Mouse (Mus musculus) hindbrain, embryonic 14.5 days (tissue): Measurements from ENCODE around the gene Bag3. TPM values are rescaled to one million over a fixed set of nuclear protein-coding genes. Genes with fewer than 3 reads are reported as not detected.

ENCODE experiments used
- ATAC-seq: fragments of 200-750 bp; cut with Nextera tagmentation; 2 replicates; pipeline ENCODE4 v1.8.0; 2017; ENCODE audit warnings: moderate number of reproducible peaks, mild to moderate bottlenecking, moderate TSS enrichment, moderate library complexity; ENCODE audit not compliant: low FRiP score
- DNase-seq: peaks from one replicate; pipeline ENCODE4 v3.0.0-alpha.2; 2015; ENCODE audit warnings: low spot score
- H3K27ac ChIP-seq: fragments of 300-500 bp; sonication (generic); 2 replicates; pipeline ENCODE4 v1.5.1; 2014; ENCODE audit warnings: mild to moderate bottlenecking, moderate library complexity
- H3K27me3 ChIP-seq: fragments of 300-500 bp; sonication (generic); 2 replicates; pipeline ENCODE4 v1.6.1; 2014; ENCODE audit warnings: mild to moderate bottlenecking, low read length, mixed read lengths; ENCODE audit not compliant: control insufficient read depth, insufficient read depth
- H3K36me3 ChIP-seq: fragments of 300-500 bp; sonication (generic); replicated peaks from 2 replicates; pipeline ENCODE4 v1.6.1; 2014; ENCODE audit not compliant: control insufficient read depth, insufficient read depth
- H3K4me1 ChIP-seq: fragments of 300-500 bp; sonication (generic); replicated peaks from 2 replicates; pipeline ENCODE4 v1.6.1; 2014; ENCODE audit warnings: antibody characterized with exemption, low read length, mixed read lengths; ENCODE audit not compliant: control insufficient read depth, insufficient read depth
- H3K4me2 ChIP-seq: fragments of 300-500 bp; sonication (generic); replicated peaks from 2 replicates; pipeline ENCODE4 v1.6.1; 2014; ENCODE audit warnings: mild to moderate bottlenecking, moderate library complexity
- H3K4me3 ChIP-seq: fragments of 300-500 bp; sonication (generic); replicated peaks from 2 replicates; pipeline ENCODE4 v1.5.1; 2014; ENCODE audit warnings: mild to moderate bottlenecking, low read length
- H3K9ac ChIP-seq: fragments of 300-500 bp; sonication (generic); 2 replicates; pipeline ENCODE4 v1.6.1; 2014
- H3K9me3 ChIP-seq: fragments of 300-500 bp; sonication (generic); 2 replicates; pipeline ENCODE4 v1.6.1; 2016; ENCODE audit warnings: low read length; ENCODE audit not compliant: control insufficient read depth
- WGBS: fragments of 180-500 bp; shearing (Covaris S2); extraction: QIAGEN DNeasy Blood & Tissue Kit; methylation state at CpG from one replicate; pipeline ENCODE4 v1.1.7; 2014; 5-methylcytosine and 5-hydroxymethylcytosine counted together
- polyA plus RNA-seq: library from polyadenylated mRNA; unstranded; fragments of >200 nt; fragmentation: Nextera tagmentation; extraction: Ambion mirVana; gene quantifications from 2 replicates; pipeline ENCODE4 v1.2.1, GENCODE M21; 2014

The Bag3 gene
- polyA plus RNA-seq, result 2.9 and 3.4 TPM in 2 replicates

- peaks cover 33% of the 10 kb centered on the region for H3K27me3 ChIP-seq
- peaks cover 8% of the 10 kb centered on the region; the same call in 1 of the 2 replicates for H3K4me1 ChIP-seq
- peak within 1 kb of the TSS; percentile 41 for H3K9ac ChIP-seq
- no peak within 1 kb of the TSS for H3K27ac ChIP-seq
- DNase-seq (peak; percentile 63), ATAC-seq (peak; percentile 79; the same call in 1 of the 2 replicates)
- peak within 1 kb of the TSS; percentile 59 for H3K4me2 ChIP-seq
- H3K36me3 ChIP-seq, result no peaks in the 10 kb centered on the region
- WGBS, result under 1% methylated on average over 46 of the region's 46 CpGs
- H3K4me3 ChIP-seq, result peak within 1 kb of the TSS; percentile 39
- no peaks in the 10 kb centered on the region for H3K9me3 ChIP-seq
Measured at GRCm38 (mm10) chr7:128523349-128523961, at the start of gene Bag3. Bag3 (plus strand) TSS chr7:128523616.

- 0 out of 2 replicates have a peak, but pooled peaks cover 5% of the 10 kb centered on the region for H3K9me3 ChIP-seq
- WGBS, result 32% methylated on average over 10 of the region's 10 CpGs
- ATAC-seq, result peak; percentile 71; the same call in 1 of the 2 replicates
- no peaks in the 10 kb centered on the region for H3K4me1 ChIP-seq
- peak; percentile 66 for DNase-seq
- H3K27me3 ChIP-seq, result no peaks in the 10 kb centered on the region
- H3K4me2 ChIP-seq, result peak overlapping the region; percentile 40
- no peak overlapping the region for H3K27ac ChIP-seq
- peak overlapping the region; percentile 17; the same call in 1 of the 2 replicates for H3K4me3 ChIP-seq
- no peak overlapping the region for H3K9ac ChIP-seq
- no peaks in the 10 kb centered on the region for H3K36me3 ChIP-seq
Measured at GRCm38 (mm10) chr7:128474322-128474721, 49.1 kb upstream of the Bag3 start.

GRCm38 (mm10) chr7:128488986-128489385 is 34.4 kb upstream of the Bag3 start:
- WGBS, result 93% methylated on average over 3 of the region's 3 CpGs
- Histone ChIP-seq H3K4me2 (no peak overlapping the region), H3K36me3 (no peaks in the 10 kb centered on the region), H3K27ac (no peak overlapping the region), H3K4me3 (no peak overlapping the region), H3K9ac (no peak overlapping the region), H3K4me1 (no peaks in the 10 kb centered on the region), H3K27me3 (no peaks in the 10 kb centered on the region), H3K9me3 (peaks cover 33% of the 10 kb centered on the region)
- ATAC-seq (no peak), DNase-seq (no peak)

GRCm38 (mm10) chr7:128494546-128494945 is 28.9 kb upstream of the Bag3 start:
- Histone ChIP-seq H3K4me2 (no peak overlapping the region), H3K27ac (no peak overlapping the region), H3K9me3 (no peaks in the 10 kb centered on the region), H3K36me3 (no peaks in the 10 kb centered on the region), H3K27me3 (no peaks in the 10 kb centered on the region), H3K4me3 (no peak overlapping the region), H3K9ac (no peak overlapping the region), H3K4me1 (no peaks in the 10 kb centered on the region)
- no peak for DNase-seq
- WGBS, result 91% methylated on average over 5 of the region's 5 CpGs
- no peak for ATAC-seq

GRCm38 (mm10) chr7:128499801-128500200 is 23.6 kb upstream of the Bag3 start:
- H3K4me2 ChIP-seq, result no peak overlapping the region
- H3K36me3 ChIP-seq, result no peaks in the 10 kb centered on the region
- no peaks in the 10 kb centered on the region for H3K4me1 ChIP-seq
- no peaks in the 10 kb centered on the region for H3K27me3 ChIP-seq
- no peak overlapping the region for H3K4me3 ChIP-seq
- DNase-seq (no peak), ATAC-seq (no peak)
- no peak overlapping the region for H3K27ac ChIP-seq
- H3K9me3 ChIP-seq, result no peaks in the 10 kb centered on the region
- H3K9ac ChIP-seq, result no peak overlapping the region
- WGBS, result 91% methylated on average over 6 of the region's 6 CpGs

- Histone ChIP-seq H3K27me3 (no peaks in the 10 kb centered on the region), H3K9me3 (no peaks in the 10 kb centered on the region), H3K9ac (no peak overlapping the region), H3K36me3 (no peaks in the 10 kb centered on the region), H3K4me1 (no peaks in the 10 kb centered on the region), H3K4me2 (no peak overlapping the region), H3K4me3 (no peak overlapping the region), H3K27ac (no peak overlapping the region)
- ATAC-seq (no peak), DNase-seq (no peak)
- 90% methylated on average over 6 of the region's 6 CpGs for WGBS
Measured at GRCm38 (mm10) chr7:128504091-128504490, 19.3 kb upstream of the Bag3 start.

GRCm38 (mm10) chr7:128511936-128512335 is 11.5 kb upstream of the Bag3 start:
- no peak overlapping the region for H3K4me2 ChIP-seq
- 94% methylated on average over 5 of the region's 5 CpGs for WGBS
- H3K27ac ChIP-seq, result no peak overlapping the region
- no peaks in the 10 kb centered on the region for H3K9me3 ChIP-seq
- no peaks in the 10 kb centered on the region for H3K36me3 ChIP-seq
- no peak overlapping the region for H3K4me3 ChIP-seq
- no peaks in the 10 kb centered on the region for H3K4me1 ChIP-seq
- H3K9ac ChIP-seq, result no peak overlapping the region
- DNase-seq, result no peak
- ATAC-seq, result no peak
- H3K27me3 ChIP-seq, result no peaks in the 10 kb centered on the region

GRCm38 (mm10) chr7:128513512-128513911 is 9.9 kb upstream of the Bag3 start:
- H3K27ac ChIP-seq, result no peak overlapping the region
- H3K36me3 ChIP-seq, result no peaks in the 10 kb centered on the region
- H3K4me1 ChIP-seq, result no peaks in the 10 kb centered on the region
- no peak overlapping the region for H3K4me3 ChIP-seq
- H3K27me3 ChIP-seq, result no peaks in the 10 kb centered on the region
- H3K9ac ChIP-seq, result no peak overlapping the region
- ATAC-seq (no peak), DNase-seq (no peak)
- WGBS, result 19% methylated on average over 7 of the region's 7 CpGs
- no peak overlapping the region for H3K4me2 ChIP-seq
- H3K9me3 ChIP-seq, result no peaks in the 10 kb centered on the region

- no peak overlapping the region for H3K27ac ChIP-seq
- no peaks in the 10 kb centered on the region for H3K27me3 ChIP-seq
- DNase-seq (no peak), ATAC-seq (no peak)
- no peaks in the 10 kb centered on the region for H3K4me1 ChIP-seq
- no peak overlapping the region for H3K9ac ChIP-seq
- 50% methylated on average over 4 of the region's 4 CpGs for WGBS
- no peaks in the 10 kb centered on the region for H3K36me3 ChIP-seq
- no peak overlapping the region for H3K4me2 ChIP-seq
- H3K4me3 ChIP-seq, result no peak overlapping the region
- H3K9me3 ChIP-seq, result no peaks in the 10 kb centered on the region
Measured at GRCm38 (mm10) chr7:128514341-128514740, 9.1 kb upstream of the Bag3 start.
